Mouse (Mus musculus) liver, adult (tissue): ENCODE measurements around the gene Stag2.

Experiments used
- GATA4 ChIP-seq: IDR thresholded peaks from 2 replicates; pipeline ENCODE4 v1.6.1; 2014; ENCODE audit warnings: mild to moderate bottlenecking, low read length; ENCODE audit not compliant: insufficient replicate concordance

The Stag2 gene

DNA sequence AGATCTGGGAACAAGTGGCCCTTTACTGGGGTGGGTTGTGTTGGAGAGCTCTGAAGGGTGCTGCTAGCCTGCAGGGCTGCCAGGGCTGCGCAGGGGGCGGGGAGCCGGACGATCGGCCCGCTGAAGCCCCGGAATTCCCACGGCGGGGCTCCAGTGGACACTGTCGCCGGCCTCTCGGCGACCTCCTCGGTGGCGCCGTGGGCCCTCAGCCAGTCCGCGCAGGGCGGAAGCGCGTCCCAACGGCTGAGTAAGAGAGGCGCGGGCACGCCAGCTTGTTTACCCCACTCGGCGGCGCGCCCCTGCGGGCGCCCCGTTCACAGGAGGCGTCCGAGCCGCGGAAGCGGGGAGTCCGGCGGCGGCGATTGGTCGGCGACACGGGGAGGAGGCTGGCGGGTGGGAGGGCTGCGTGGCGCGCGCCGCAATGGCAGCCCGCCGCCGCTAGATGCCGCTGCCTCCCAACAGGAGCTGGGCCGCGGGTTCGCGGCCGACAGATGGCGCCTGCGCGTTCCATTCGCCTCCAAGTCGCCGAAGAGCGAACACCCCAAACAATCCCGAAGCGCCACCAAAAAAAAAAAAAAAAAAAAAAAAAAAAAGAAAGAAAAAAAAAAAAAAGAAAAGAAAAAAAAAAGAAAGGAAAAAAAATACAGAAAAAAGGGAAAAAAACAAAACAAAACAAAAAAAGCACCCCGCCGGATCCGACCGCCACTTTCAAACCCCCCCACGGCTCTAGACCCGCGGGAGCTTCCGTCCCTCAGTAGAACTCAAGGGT is at the start of gene Stag2:
Stag2 (plus strand) TSS at position 530 of the 769 bp plus-strand sequence.
- TF ChIP-seq GATA4: no peak

GRCm38 (mm10) chrX:42107137-42107536 is 42.0 kb upstream of the Stag2 start:
- no peak for TF ChIP-seq GATA4

GRCm38 (mm10) chrX:42110585-42110984 is 38.5 kb upstream of the Stag2 start:
- peak; percentile 65 for TF ChIP-seq GATA4

- no peak for TF ChIP-seq GATA4
These were observed 29.6 kb upstream of the Stag2 start for GRCm38 (mm10) chrX:42119442-42120048.

- no peak for TF ChIP-seq GATA4
These were observed 24.0 kb upstream of the Stag2 start for GRCm38 (mm10) chrX:42124963-42125697.

GRCm38 (mm10) chrX:42139882-42140281 is 9.2 kb upstream of the Stag2 start:
- TF ChIP-seq GATA4: peak; percentile 80; the same call in 1 of the 2 replicates

- TF ChIP-seq GATA4: no peak
These were observed 6.5 kb upstream of the Stag2 start for GRCm38 (mm10) chrX:42142620-42143019.

DNA sequence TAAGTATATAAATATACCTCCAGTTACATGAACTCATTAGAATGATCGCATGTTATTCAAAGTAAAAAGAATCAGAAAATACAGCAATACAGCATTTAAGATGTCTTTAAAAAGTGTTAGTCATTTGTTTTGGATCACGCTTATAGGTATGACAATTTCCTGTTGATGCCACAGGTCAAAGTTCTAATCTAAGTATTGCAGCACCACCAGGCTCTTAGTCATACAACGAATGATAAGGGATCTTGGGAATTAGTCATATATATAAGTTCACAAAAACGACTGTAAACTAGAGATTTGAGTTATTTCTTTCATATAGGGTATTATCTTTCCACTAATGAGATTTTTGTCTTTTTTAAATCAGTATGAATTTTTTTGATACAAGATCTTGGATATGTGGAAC is 5.1 kb upstream of the Stag2 start:
- no peak for TF ChIP-seq GATA4

DNA sequence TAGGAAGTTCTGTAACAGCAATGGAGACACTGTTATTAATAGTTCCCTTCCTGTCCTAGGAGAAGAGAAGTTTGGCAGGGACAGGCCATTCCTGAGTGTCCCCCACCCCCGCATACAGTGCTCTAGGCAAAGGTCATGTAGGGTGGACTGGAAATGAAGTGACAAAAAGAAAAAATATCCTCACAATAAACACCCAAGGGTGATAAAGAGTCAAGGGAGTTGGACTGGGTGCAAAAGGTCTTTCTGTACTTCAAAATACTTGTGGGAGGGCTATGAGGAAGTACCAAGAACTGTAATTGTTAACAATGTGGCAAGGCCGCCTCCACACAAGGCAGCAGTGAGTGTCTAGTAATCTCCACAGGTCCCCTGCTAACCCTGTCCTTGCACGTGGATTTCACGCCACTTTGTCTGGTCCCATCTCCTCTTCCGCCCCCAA is 1.1 kb upstream of the Stag2 start:
- TF ChIP-seq GATA4: peak; percentile 15; the same call in 1 of the 2 replicates

- TF ChIP-seq GATA4: no peak
These were observed 634 bp downstream of the Stag2 start for GRCm38 (mm10) chrX:42149557-42150345.

GRCm38 (mm10) chrX:42150346-42151023 is 1.4 kb downstream of the Stag2 start:
- no peak for TF ChIP-seq GATA4

DNA sequence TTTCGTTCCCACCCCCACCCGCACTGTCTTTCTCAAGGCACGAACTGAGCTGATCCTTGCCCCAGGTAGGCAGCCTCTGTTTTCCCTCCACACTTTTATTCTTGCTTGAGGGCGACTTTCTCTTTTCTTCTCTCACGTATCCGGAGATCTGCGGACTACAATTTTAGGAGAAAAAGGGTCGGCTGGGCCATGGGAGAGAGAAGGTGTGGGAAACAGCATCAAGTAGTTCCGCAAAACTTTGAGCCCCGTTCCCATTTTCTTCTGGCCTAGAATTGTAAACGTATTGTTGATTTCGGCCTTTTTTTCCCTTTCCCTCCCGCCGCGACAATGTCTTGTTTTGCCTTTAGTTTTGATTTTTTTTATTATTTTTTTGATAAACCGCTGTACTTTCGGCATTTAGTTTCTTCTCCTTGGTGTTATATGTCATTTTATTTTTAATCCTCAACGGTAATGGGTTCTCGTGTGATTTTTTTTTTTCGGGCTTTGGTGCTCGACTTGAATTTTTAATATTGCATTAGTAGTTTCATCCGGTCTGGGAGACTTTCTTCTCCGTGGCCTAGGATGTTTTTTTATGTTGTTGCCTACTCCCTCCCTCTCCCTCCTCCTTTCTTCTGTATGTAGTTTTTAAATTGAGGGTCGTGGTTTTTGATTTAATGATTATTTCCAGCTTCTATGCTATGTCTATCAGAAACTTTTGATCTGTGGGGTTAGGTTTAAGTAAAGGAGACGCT is 2.1 kb downstream of the Stag2 start:
- TF ChIP-seq GATA4: no peak

- TF ChIP-seq GATA4: no peak
These were observed 2.8 kb downstream of the Stag2 start for GRCm38 (mm10) chrX:42151903-42152369.

DNA sequence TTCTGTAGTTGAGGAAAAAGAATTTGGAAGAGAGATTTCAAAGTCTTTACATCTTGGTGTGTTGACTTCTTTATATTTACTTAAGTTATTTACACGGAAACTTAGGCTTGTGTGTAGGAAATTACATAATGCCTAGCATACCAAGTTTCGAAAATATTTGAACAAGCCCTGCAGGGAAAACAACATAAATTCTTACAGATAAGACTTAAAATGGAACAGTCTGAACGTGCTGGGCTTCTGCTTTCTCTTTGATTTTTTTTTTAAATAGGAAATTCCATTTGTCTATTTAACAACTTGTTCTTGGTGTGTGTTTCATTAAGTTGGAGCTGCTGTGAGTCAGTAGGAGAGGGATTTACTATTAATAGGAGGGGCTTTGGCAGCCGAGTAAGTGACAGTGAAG is 3.9 kb downstream of the Stag2 start:
- no peak for TF ChIP-seq GATA4
